Mouse (Mus musculus): ENCODE results near the gene Arl6. TPM values are rescaled to one million over a fixed set of nuclear protein-coding genes. Genes with fewer than 3 reads are reported as not detected.

Gene Arl6
- total and polyA plus RNA-seq, 3 experiments = 0.23 to 0.77 TPM; not detected in 1

- no peaks in the 10 kb centered on the region for H3K79me2 ChIP-seq (replicated peaks; ENCODE audit: control insufficient read depth, extremely low read depth, insufficient read depth, poor library complexity, severe bottlenecking)
- H3K36me3 ChIP-seq (replicated peaks in 1 of 2; ENCODE audit: control insufficient read depth in 1 of 2, insufficient read depth in 1 of 2, low read length in 1 of 2) = no peaks in the 10 kb centered on the region
- H3K4me1 ChIP-seq (ENCODE audit: control insufficient read depth in 1 of 2, insufficient read depth in 2 of 2) = peaks cover 8 to 22% of the 10 kb centered on the region in 2 experiments
- H3K27ac ChIP-seq (ENCODE audit: insufficient read depth, low read depth) = no peak within 1 kb of the TSS
- no peak within 1 kb of the TSS for H3K4me2 ChIP-seq (ENCODE audit: insufficient read depth, low read depth, poor library complexity, severe bottlenecking)
- in situ Hi-C loops (cut with MboI; ENCODE audit: low pct_ligation_motif_present, low pct_unique_long_range_greater_than_20kb, low sequenced_read_pairs) (no loop called here), dilution Hi-C loops (cut with MboI; ENCODE audit: extremely low pct_ligation_motif_present, extremely low pct_unique_long_range_greater_than_20kb, low sequenced_read_pairs) (no loop called here)
- TF ChIP-seq MAX (IDR thresholded peaks at IDR 0.05; ENCODE audit: low read length) = no peak
- no peak for TF ChIP-seq UBTF (IDR thresholded peaks at IDR 0.05; ENCODE audit: low read depth, low read length)
- no peaks in the 10 kb centered on the region for H3K27me3 ChIP-seq (replicated peaks)
- H3K9me3 ChIP-seq (replicated peaks; ENCODE audit: low read length) = peaks cover 9% of the 10 kb centered on the region
- H3K4me3 ChIP-seq (replicated peaks in 1 of 3; ENCODE audit: low read depth in 2 of 3, low read length in 2 of 3, poor library complexity in 1 of 3) = no peak within 1 kb of the TSS
- DNase-seq (ENCODE audit: extremely low read depth) = no peak
- no peak within 1 kb of the TSS for H3K9ac ChIP-seq (ENCODE audit: insufficient read depth, low read depth)
Observed at GRCm38 (mm10) chr16:59600311-59601251, 38.6 kb downstream of the Arl6 start, which contains the start of gene Crybg3. Gene Crybg3, minus strand, starts transcription at chr16:59600979.

DNA sequence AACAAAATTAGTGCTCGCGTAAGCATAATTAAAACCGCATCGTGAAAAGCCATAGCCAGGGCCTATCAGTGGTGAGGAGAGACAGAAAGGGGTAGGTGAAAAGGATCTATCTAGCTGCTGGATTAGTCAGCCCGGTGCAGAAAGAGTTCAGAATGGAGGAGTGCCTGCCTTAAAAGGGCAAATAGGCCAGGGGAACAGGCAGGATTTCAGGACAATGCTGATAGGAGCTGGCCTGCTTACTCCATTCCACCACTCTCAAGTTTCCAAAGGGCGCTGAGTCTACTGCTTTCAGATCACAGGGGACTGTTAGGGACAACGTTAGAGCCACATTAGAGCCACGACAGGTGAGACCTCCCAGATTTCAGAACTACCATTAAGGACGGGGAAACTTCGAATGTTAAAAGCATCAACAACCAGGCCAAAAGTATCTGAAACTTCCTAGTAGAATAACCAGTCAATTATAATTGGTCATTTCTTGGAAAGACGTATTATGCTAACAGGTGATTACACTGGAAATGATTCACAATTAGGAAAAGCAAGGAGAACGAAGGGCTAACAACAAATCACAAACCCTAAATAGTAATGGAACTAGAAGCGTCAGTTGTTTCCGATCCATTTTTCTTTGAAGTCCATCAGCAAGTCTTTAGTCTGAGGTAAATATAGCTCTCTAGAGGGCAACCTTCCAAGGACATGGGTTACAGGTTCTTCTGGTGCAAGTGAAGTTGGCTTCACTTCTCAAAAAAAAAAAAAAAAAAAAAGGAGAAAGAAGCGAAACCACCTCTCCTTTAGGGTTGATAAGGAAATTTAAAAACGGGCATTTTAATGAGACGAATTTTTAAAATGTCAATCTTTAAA is 39.6 kb downstream of the Arl6 start:
- no peak for DNase-seq (ENCODE audit: extremely low read depth)
- peaks cover 9% of the 10 kb centered on the region for H3K9me3 ChIP-seq (replicated peaks; ENCODE audit: low read length)
- in situ Hi-C loops (cut with MboI; ENCODE audit: low pct_ligation_motif_present, low pct_unique_long_range_greater_than_20kb, low sequenced_read_pairs) (no loop called here), dilution Hi-C loops (cut with MboI; ENCODE audit: extremely low pct_ligation_motif_present, extremely low pct_unique_long_range_greater_than_20kb, low sequenced_read_pairs) (no loop called here)
- H3K27me3 ChIP-seq (replicated peaks) = no peaks in the 10 kb centered on the region
- H3K4me3 ChIP-seq (replicated peaks in 1 of 3; ENCODE audit: low read depth in 2 of 3, low read length in 2 of 3, poor library complexity in 1 of 3) = no peak overlapping the region
- H3K4me2 ChIP-seq (ENCODE audit: insufficient read depth, low read depth, poor library complexity, severe bottlenecking) = no peak overlapping the region
- H3K27ac ChIP-seq (ENCODE audit: insufficient read depth, low read depth) = no peak overlapping the region
- peaks cover 8 to 12% of the 10 kb centered on the region in 2 experiments for H3K4me1 ChIP-seq (ENCODE audit: control insufficient read depth in 1 of 2, insufficient read depth in 2 of 2)
- TF ChIP-seq MAX (IDR thresholded peaks at IDR 0.05; ENCODE audit: low read length) (no peak), NELFE (IDR thresholded peaks at IDR 0.05; ENCODE audit: low read depth, low read length) (no peak), KAT2A (IDR thresholded peaks at IDR 0.05; ENCODE audit: insufficient replicate concordance, low read length) (no peak), USF2 (conservative IDR thresholded peaks at IDR 0.05; ENCODE audit: low read depth, low read length) (no peak), CTCF (conservative IDR thresholded peaks at IDR 0.05 in 1 of 2, IDR thresholded peaks at IDR 0.05 in 1 of 2; ENCODE audit: low read depth in 2 of 2, low read length in 2 of 2) (no peak)
- H3K9ac ChIP-seq (ENCODE audit: insufficient read depth, low read depth) = no peak overlapping the region
- no peaks in the 10 kb centered on the region for H3K36me3 ChIP-seq (replicated peaks in 1 of 2; ENCODE audit: control insufficient read depth in 1 of 2, insufficient read depth in 1 of 2, low read length in 1 of 2)
- no peaks in the 10 kb centered on the region for H3K79me2 ChIP-seq (replicated peaks; ENCODE audit: control insufficient read depth, extremely low read depth, insufficient read depth, poor library complexity, severe bottlenecking)

DNA sequence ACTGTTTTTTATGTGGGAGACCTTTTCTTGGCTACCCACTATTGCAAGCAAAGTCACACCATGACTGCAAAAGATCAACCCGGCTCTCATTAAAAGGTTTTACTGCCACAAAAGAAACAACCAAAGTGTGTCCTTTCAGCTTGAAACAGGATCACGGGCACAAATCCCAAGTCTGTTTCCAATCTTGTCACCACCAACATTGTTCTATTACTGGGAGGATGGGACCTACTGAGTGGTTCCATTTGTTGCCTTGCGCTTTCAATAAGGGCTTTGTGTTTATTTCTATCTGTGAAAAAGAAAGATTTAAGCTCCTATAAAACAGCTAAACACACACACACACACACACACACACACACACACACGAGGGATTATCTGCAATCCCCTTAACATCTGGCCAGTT is 40.2 kb downstream of the Arl6 start:
- TF ChIP-seq MAZ (IDR thresholded peaks at IDR 0.05; ENCODE audit: low read depth, low read length) (no peak), GABPA (IDR thresholded peaks at IDR 0.05; ENCODE audit: insufficient replicate concordance, low read depth, low read length) (no peak), POLR2A (IDR thresholded peaks at IDR 0.05; ENCODE audit: low read depth, low read length) (no peak), POLR2AphosphoS2 (IDR thresholded peaks at IDR 0.05; ENCODE audit: low read depth, low read length) (no peak), E2F4 (IDR thresholded peaks at IDR 0.05; ENCODE audit: insufficient replicate concordance, low read depth, low read length) (no peak), HCFC1 (IDR thresholded peaks at IDR 0.05; ENCODE audit: low read depth, low read length) (no peak), TCF12 (IDR thresholded peaks at IDR 0.05; ENCODE audit: low read depth, low read length) (no peak), CHD1 (IDR thresholded peaks at IDR 0.05; ENCODE audit: low read depth, low read length) (no peak), CTCF (conservative IDR thresholded peaks at IDR 0.05 in 1 of 2, IDR thresholded peaks at IDR 0.05 in 1 of 2; ENCODE audit: low read depth in 2 of 2, low read length in 2 of 2) (no peak), MAX (IDR thresholded peaks at IDR 0.05; ENCODE audit: low read length) (no peak), SIN3A (IDR thresholded peaks at IDR 0.05; ENCODE audit: low read length) (no peak), MXI1 (IDR thresholded peaks at IDR 0.05; ENCODE audit: low read depth, low read length) (no peak), USF2 (conservative IDR thresholded peaks at IDR 0.05; ENCODE audit: low read depth, low read length) (no peak), MAFK (IDR thresholded peaks at IDR 0.05; ENCODE audit: insufficient replicate concordance, low read length) (no peak), ZMIZ1 (IDR thresholded peaks at IDR 0.05; ENCODE audit: low read depth, low read length) (no peak), KAT2A (IDR thresholded peaks at IDR 0.05; ENCODE audit: insufficient replicate concordance, low read length) (no peak), JUN (IDR thresholded peaks at IDR 0.05; ENCODE audit: insufficient read depth, low read depth, low read length) (no peak), NRF1 (IDR thresholded peaks at IDR 0.05; ENCODE audit: low read depth, low read length) (no peak), ZNF384 (IDR thresholded peaks at IDR 0.05; ENCODE audit: low read depth, low read length) (no peak)
- DNase-seq (ENCODE audit: extremely low read depth) = no peak
- no peak overlapping the region for H3K4me3 ChIP-seq (replicated peaks in 1 of 3; ENCODE audit: low read depth in 2 of 3, low read length in 2 of 3, poor library complexity in 1 of 3)
- H3K4me1 ChIP-seq (ENCODE audit: control insufficient read depth in 1 of 2, insufficient read depth in 2 of 2) = peaks cover 1 to 6% of the 10 kb centered on the region in 2 experiments
- dilution Hi-C loops (cut with MboI; ENCODE audit: extremely low pct_ligation_motif_present, extremely low pct_unique_long_range_greater_than_20kb, low sequenced_read_pairs) (no loop called here), in situ Hi-C loops (cut with MboI; ENCODE audit: low pct_ligation_motif_present, low pct_unique_long_range_greater_than_20kb, low sequenced_read_pairs) (no loop called here)
- H3K79me2 ChIP-seq (replicated peaks; ENCODE audit: control insufficient read depth, extremely low read depth, insufficient read depth, poor library complexity, severe bottlenecking) = no peaks in the 10 kb centered on the region
- no peak overlapping the region for H3K27ac ChIP-seq (ENCODE audit: insufficient read depth, low read depth)
- H3K27me3 ChIP-seq (replicated peaks) = no peaks in the 10 kb centered on the region
- no peak overlapping the region for H3K9ac ChIP-seq (ENCODE audit: insufficient read depth, low read depth)
- peaks cover 9% of the 10 kb centered on the region for H3K9me3 ChIP-seq (replicated peaks; ENCODE audit: low read length)
- H3K4me2 ChIP-seq (ENCODE audit: insufficient read depth, low read depth, poor library complexity, severe bottlenecking) = no peak overlapping the region
- H3K36me3 ChIP-seq (replicated peaks in 1 of 2; ENCODE audit: control insufficient read depth in 1 of 2, insufficient read depth in 1 of 2, low read length in 1 of 2) = no peaks in the 10 kb centered on the region

Measured in CH12.LX (cell line).